Mouse (Mus musculus): ENCODE measurements around the gene Erc2. TPM values are rescaled to one million over a fixed set of nuclear protein-coding genes. Genes with fewer than 3 reads are reported as not detected.

Erc2 gene
- polyA plus RNA-seq, 1 experiment from 2014 or later, result 3.1 TPM

GRCm38 (mm10) chr14:27822566-27822965 lies 200.3 kb downstream of the Erc2 start:
- H3K27ac ChIP-seq (ENCODE audit: low read depth, low read length), result no peak overlapping the region
- H3K4me3 ChIP-seq (ENCODE audit: low read depth, low read length), result no peak overlapping the region
- no peaks in the 10 kb centered on the region for H3K27me3 ChIP-seq (replicated peaks; ENCODE audit: control insufficient read depth, insufficient read depth, low read length)
- WGBS, result 88% methylated on average over 6 of the region's 6 CpGs
- peak; percentile 22; the same call in 1 of the 2 replicates for ATAC-seq
- no peaks in the 10 kb centered on the region for H3K36me3 ChIP-seq (ENCODE audit: control insufficient read depth, insufficient read depth)
- H3K4me1 ChIP-seq (replicated peaks; ENCODE audit: control insufficient read depth, insufficient read depth, low read length), result 0 out of 2 replicates have a peak, but pooled peaks cover 5% of the 10 kb centered on the region
- no peak overlapping the region for H3K4me2 ChIP-seq (replicated peaks; ENCODE audit: low read depth)
- H3K9ac ChIP-seq (ENCODE audit: low read depth, low read length), result no peak overlapping the region
- H3K9me3 ChIP-seq (ENCODE audit: control insufficient read depth), result no peaks in the 10 kb centered on the region
- no peak for TF ChIP-seq CTCF (IDR thresholded peaks at IDR 0.05; ENCODE audit: low read depth)

- Histone ChIP-seq H3K27me3 (replicated peaks; ENCODE audit: control insufficient read depth, insufficient read depth, low read length) (no peaks in the 10 kb centered on the region), H3K4me1 (replicated peaks; ENCODE audit: control insufficient read depth, insufficient read depth, low read length) (0 out of 2 replicates have a peak, but pooled peaks cover 5% of the 10 kb centered on the region), H3K36me3 (ENCODE audit: control insufficient read depth, insufficient read depth) (no peaks in the 10 kb centered on the region), H3K4me3 (ENCODE audit: low read depth, low read length) (no peak overlapping the region), H3K27ac (ENCODE audit: low read depth, low read length) (no peak overlapping the region), H3K4me2 (replicated peaks; ENCODE audit: low read depth) (no peak overlapping the region), H3K9ac (ENCODE audit: low read depth, low read length) (no peak overlapping the region), H3K9me3 (ENCODE audit: control insufficient read depth) (no peaks in the 10 kb centered on the region)
- no peak for TF ChIP-seq CTCF (IDR thresholded peaks at IDR 0.05; ENCODE audit: low read depth)
- ATAC-seq, result peak; percentile 93
- 5% methylated on average over 3 of the region's 3 CpGs for WGBS
Observed at GRCm38 (mm10) chr14:27823048-27823447, 200.8 kb downstream of the Erc2 start.

GRCm38 (mm10) chr14:27823897-27824296 lies 201.7 kb downstream of the Erc2 start:
- Histone ChIP-seq H3K4me3 (ENCODE audit: low read depth, low read length) (no peak overlapping the region), H3K4me1 (replicated peaks; ENCODE audit: control insufficient read depth, insufficient read depth, low read length) (0 out of 2 replicates have a peak, but pooled peaks cover 5% of the 10 kb centered on the region), H3K4me2 (replicated peaks; ENCODE audit: low read depth) (no peak overlapping the region), H3K9me3 (ENCODE audit: control insufficient read depth) (no peaks in the 10 kb centered on the region), H3K27ac (ENCODE audit: low read depth, low read length) (no peak overlapping the region), H3K36me3 (ENCODE audit: control insufficient read depth, insufficient read depth) (no peaks in the 10 kb centered on the region), H3K9ac (ENCODE audit: low read depth, low read length) (no peak overlapping the region), H3K27me3 (replicated peaks; ENCODE audit: control insufficient read depth, insufficient read depth, low read length) (no peaks in the 10 kb centered on the region)
- TF ChIP-seq CTCF (IDR thresholded peaks at IDR 0.05; ENCODE audit: low read depth), result no peak
- 65% methylated on average over 6 of the region's 6 CpGs for WGBS
- no peak for ATAC-seq

GRCm38 (mm10) chr14:27826829-27827228 lies 204.6 kb downstream of the Erc2 start:
- Histone ChIP-seq H3K27me3 (replicated peaks; ENCODE audit: control insufficient read depth, insufficient read depth, low read length) (no peaks in the 10 kb centered on the region), H3K4me2 (replicated peaks; ENCODE audit: low read depth) (no peak overlapping the region), H3K9me3 (ENCODE audit: control insufficient read depth) (no peaks in the 10 kb centered on the region), H3K4me3 (ENCODE audit: low read depth, low read length) (no peak overlapping the region), H3K4me1 (replicated peaks; ENCODE audit: control insufficient read depth, insufficient read depth, low read length) (0 out of 2 replicates have a peak, but pooled peaks cover 5% of the 10 kb centered on the region), H3K27ac (ENCODE audit: low read depth, low read length) (no peak overlapping the region), H3K36me3 (ENCODE audit: control insufficient read depth, insufficient read depth) (no peaks in the 10 kb centered on the region), H3K9ac (ENCODE audit: low read depth, low read length) (no peak overlapping the region)
- TF ChIP-seq CTCF (IDR thresholded peaks at IDR 0.05; ENCODE audit: low read depth), result no peak
- ATAC-seq, result no peak
- 89% methylated on average over 1 of the region's 1 CpGs for WGBS

GRCm38 (mm10) chr14:27828089-27828488 lies 205.9 kb downstream of the Erc2 start:
- Histone ChIP-seq H3K36me3 (ENCODE audit: control insufficient read depth, insufficient read depth) (no peaks in the 10 kb centered on the region), H3K9ac (ENCODE audit: low read depth, low read length) (no peak overlapping the region), H3K4me2 (replicated peaks; ENCODE audit: low read depth) (no peak overlapping the region), H3K9me3 (ENCODE audit: control insufficient read depth) (no peaks in the 10 kb centered on the region), H3K27ac (ENCODE audit: low read depth, low read length) (no peak overlapping the region), H3K4me3 (ENCODE audit: low read depth, low read length) (no peak overlapping the region), H3K27me3 (replicated peaks; ENCODE audit: control insufficient read depth, insufficient read depth, low read length) (no peaks in the 10 kb centered on the region), H3K4me1 (replicated peaks; ENCODE audit: control insufficient read depth, insufficient read depth, low read length) (0 out of 2 replicates have a peak, but pooled peaks cover 2% of the 10 kb centered on the region)
- no peak for ATAC-seq
- no peak for TF ChIP-seq CTCF (IDR thresholded peaks at IDR 0.05; ENCODE audit: low read depth)
- 82% methylated on average over 2 of the region's 2 CpGs for WGBS

GRCm38 (mm10) chr14:27832196-27832595 lies 210.0 kb downstream of the Erc2 start:
- no peak for ATAC-seq
- no peaks in the 10 kb centered on the region for H3K9me3 ChIP-seq (ENCODE audit: control insufficient read depth)

GRCm38 (mm10) chr14:27835351-27835750 lies 213.1 kb downstream of the Erc2 start:
- Histone ChIP-seq H3K27me3 (replicated peaks; ENCODE audit: control insufficient read depth, insufficient read depth, low read length) (no peaks in the 10 kb centered on the region), H3K4me2 (replicated peaks; ENCODE audit: low read depth) (no peak overlapping the region), H3K4me3 (ENCODE audit: low read depth, low read length) (no peak overlapping the region), H3K4me1 (replicated peaks; ENCODE audit: control insufficient read depth, insufficient read depth, low read length) (no peaks in the 10 kb centered on the region), H3K27ac (ENCODE audit: low read depth, low read length) (no peak overlapping the region), H3K9me3 (ENCODE audit: control insufficient read depth) (no peaks in the 10 kb centered on the region), H3K9ac (ENCODE audit: low read depth, low read length) (no peak overlapping the region), H3K36me3 (ENCODE audit: control insufficient read depth, insufficient read depth) (no peaks in the 10 kb centered on the region)
- TF ChIP-seq CTCF (IDR thresholded peaks at IDR 0.05; ENCODE audit: low read depth), result no peak
- no peak for ATAC-seq
- 76% methylated on average over 1 of the region's 1 CpGs for WGBS

More at GRCm38 (mm10) chr14:27832196-27832595, 210.0 kb downstream of the Erc2 start:
- Histone ChIP-seq H3K4me3 (ENCODE audit: low read depth, low read length) (no peak overlapping the region), H3K36me3 (ENCODE audit: control insufficient read depth, insufficient read depth) (no peaks in the 10 kb centered on the region), H3K4me1 (replicated peaks; ENCODE audit: control insufficient read depth, insufficient read depth, low read length) (no peaks in the 10 kb centered on the region), H3K9ac (ENCODE audit: low read depth, low read length) (no peak overlapping the region), H3K4me2 (replicated peaks; ENCODE audit: low read depth) (no peak overlapping the region), H3K27ac (ENCODE audit: low read depth, low read length) (no peak overlapping the region), H3K27me3 (replicated peaks; ENCODE audit: control insufficient read depth, insufficient read depth, low read length) (no peaks in the 10 kb centered on the region)
- WGBS, result 74% methylated on average over 4 of the region's 4 CpGs
- no peak for TF ChIP-seq CTCF (IDR thresholded peaks at IDR 0.05; ENCODE audit: low read depth)
